Mouse (Mus musculus) thymus, postnatal 10 days (tissue): ENCODE results near the gene Spice1.

ENCODE experiments used
- DNase-seq, 2 experiments: peaks; one replicate each; pipeline ENCODE4 v3.0.0; 2021; ENCODE audit warnings: low spot score in 2 of 2

Gene Spice1

GRCm38 (mm10) chr16:44365522-44365921 is 18.6 kb downstream of the Spice1 start:
- DNase-seq, result no peak

DNA sequence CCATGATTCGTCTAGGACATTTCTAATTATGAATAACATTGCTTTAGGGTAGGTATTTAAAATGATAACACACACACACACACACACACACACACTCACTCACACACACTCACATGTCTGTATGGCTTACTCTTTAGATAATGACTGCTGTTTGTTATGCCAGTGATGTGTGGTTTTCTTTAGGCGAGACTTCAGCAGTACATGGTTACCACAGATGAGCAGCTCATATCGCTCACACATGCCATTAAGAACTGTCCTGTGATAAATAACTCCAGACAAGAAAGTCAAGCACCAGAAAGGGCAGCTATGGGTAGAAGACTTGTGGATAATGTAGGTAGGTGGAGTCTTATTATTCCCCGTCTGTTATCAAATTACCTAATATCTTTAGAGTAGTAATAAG is 28.5 kb downstream of the Spice1 start:
- DNase-seq, result no peak

DNA sequence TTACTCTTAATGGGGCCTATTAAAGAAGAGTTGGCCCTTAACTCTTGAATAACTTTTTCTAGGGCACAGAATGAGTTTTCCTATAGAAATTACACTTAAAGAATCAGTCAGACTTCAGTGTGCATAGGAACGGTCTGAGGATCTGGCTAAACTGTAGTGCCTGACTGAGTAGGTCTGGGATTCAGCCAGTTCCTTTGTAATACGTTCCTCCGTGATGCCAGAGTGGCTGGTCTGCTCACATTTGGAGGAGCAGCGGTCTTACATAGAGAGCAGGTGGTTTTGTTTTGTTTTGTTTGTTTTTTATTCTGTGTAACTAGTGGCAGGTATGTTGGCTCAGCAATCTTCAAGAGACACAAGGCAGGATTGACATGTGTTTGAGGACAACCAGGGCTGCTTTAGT is 33.1 kb downstream of the Spice1 start:
- DNase-seq, result no peak

- DNase-seq, result no peak
Observed at GRCm38 (mm10) chr16:44381578-44381977, 34.7 kb downstream of the Spice1 start.

DNA sequence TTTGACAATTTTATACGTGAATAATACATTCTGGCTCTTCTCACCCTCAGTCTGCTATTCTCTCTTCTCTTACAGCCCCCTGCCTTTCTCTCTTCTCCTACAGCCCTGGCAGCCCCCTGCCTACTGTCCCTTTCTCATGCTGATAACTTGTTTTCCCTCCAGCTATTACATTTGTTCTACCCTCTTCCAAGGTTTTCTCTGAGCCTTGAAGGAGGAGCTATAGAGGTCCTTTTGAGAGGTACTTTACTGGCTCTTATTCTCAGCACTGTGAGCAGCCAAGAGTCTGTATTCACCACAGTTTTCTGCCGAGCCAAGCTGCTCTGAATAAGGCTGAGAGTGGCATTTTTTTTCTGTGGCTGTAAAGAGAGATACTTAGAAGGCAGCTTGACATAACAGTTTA is 36.6 kb downstream of the Spice1 start:
- no peak for DNase-seq

GRCm38 (mm10) chr16:44384251-44384650 is 37.3 kb downstream of the Spice1 start:
- DNase-seq, result no peak

GRCm38 (mm10) chr16:44391877-44392548 is 45.1 kb downstream of the Spice1 start:
- peak in 1 of 2 experiments; percentile 26 for DNase-seq

DNA sequence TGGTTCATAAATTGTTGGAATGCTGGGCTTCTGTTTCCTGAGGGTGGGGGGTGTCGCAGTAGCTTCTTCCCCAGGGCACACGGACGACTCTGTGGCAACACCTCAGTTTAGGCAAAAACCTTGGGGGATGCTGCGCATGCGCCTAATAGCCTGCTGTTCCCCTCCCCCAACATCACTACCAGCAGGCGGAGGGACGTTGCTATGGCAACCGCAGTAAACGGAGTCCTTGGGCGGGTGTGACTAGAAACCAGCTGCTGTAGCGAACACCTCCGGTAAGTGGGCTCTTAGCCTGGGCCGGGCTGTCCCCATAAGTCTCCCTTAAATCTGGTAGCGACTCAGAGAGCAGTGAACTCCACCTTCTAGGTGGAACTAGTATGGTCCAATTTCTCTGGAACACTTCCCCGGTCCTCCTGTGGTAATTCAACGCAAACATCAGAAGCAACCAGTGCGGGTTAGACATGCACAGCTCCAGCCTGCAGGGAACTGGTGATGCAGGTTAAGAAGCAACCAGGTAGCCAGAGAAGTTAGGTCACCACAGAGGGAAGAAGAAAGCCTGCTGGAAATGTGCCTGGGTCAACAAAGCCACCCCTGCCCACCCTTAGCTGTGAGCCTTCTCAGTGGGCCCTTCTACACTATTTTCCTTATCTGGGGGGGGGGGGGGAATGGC is 47.8 kb downstream of the Spice1 start, which contains the start of gene Cfap44:
Cfap44 (plus strand) TSS at position 220 of the 667 bp plus-strand sequence.
- peak; percentile 81 to 85 for DNase-seq

DNA sequence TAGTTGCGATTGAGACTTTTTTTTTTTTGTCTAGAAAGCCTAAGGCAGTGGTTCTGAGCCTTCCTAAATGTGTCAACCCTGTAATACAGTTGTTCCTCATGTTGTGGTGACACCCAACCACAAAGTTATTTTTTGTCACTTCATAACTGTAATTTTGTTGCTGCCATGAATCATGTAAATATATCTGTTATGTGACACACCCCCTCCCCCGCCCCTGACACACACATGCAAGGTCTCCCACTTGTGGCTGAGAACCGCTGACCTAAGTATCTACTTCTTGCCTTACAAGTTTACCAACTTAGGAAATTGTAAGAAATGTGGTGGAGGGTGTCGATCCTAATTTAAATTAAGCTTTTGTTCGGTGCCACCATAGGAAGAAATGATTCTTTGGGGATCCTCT is 58.0 kb downstream of the Spice1 start:
- no peak for DNase-seq

DNA sequence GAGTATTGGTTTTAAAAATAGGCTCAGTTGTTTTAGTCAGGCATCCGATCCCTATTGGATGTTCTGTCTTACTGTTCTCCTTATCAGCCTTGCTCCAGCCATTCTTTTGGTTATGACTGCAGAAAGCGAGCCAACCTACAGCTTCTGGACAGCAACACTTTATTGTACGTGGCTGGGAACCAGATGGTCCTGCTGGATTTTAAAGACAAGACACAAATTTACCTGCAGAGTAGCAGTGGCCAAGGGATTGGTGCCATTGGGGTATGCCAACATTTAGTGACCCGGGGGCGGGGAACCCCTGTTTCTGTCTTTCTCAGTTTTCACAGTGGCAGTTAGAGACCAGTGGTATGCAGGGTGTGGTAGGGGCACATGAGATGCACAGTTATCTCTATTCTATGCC is 60.3 kb downstream of the Spice1 start:
- no peak for DNase-seq

DNA sequence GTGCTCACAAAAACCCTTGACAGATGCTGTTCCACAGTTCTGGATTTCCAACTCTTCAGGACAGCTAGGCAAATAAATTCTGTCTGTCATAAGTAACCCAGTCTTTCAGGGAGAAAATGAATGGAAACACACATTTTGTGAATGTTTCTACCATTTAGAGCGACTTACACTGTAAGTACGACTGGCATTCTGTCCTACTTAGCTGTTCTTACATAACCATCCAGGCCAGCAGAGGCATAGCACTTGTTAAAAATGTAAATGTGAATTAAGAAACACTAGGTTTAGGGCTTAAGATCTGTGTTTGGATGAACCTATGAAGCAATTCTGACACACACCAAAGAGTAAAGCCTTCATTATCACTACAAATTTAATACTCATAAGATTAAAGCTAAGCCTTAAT is 61.4 kb downstream of the Spice1 start:
- DNase-seq, result no peak

DNA sequence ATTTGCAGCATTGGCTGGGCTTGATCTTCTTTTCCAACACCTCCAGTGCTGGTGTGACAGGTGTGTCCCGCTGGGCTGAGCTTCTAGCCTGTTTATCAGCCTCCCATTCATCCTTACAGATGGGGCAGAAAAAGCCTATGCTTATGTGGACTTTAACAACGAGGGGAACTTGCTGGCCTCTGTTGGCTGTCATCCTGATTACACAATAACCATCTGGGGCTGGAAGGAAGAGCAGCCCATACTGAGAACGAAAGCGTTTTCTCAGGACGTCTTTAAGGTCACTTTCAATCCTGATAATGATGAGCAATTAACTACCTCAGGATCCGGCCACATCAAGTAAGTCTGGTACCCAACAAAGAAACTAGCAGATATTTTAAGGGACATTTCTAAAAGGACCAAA is 63.3 kb downstream of the Spice1 start:
- DNase-seq, result no peak

- DNase-seq, result no peak
Observed at GRCm38 (mm10) chr16:44417596-44417995, 70.7 kb downstream of the Spice1 start.

- DNase-seq, result no peak
Observed at GRCm38 (mm10) chr16:44421735-44422134, 74.8 kb downstream of the Spice1 start.

DNA sequence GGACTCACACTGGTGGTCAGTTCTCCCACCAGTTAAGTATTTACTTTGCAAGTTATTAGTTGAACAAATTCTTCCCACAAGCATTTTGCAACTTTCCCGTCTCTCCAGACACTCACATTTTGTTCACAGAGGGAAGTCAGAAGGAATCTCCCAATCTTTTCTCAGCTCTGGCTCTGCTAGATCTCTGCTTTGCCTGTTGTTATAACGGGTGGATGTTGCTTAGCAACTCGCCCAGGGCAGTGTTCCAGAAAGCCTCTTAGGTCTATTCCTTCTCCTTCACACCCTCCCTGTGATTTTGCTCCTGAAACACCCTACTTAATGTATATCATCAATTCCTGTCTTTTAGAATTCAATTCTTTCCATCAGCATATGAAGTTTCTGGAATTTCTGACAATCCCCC is 76.6 kb downstream of the Spice1 start:
- DNase-seq, result no peak

- no peak for DNase-seq
Observed at GRCm38 (mm10) chr16:44428456-44428855, 81.5 kb downstream of the Spice1 start.

- DNase-seq, result no peak
Observed at GRCm38 (mm10) chr16:44430021-44430420, 83.1 kb downstream of the Spice1 start.

DNA sequence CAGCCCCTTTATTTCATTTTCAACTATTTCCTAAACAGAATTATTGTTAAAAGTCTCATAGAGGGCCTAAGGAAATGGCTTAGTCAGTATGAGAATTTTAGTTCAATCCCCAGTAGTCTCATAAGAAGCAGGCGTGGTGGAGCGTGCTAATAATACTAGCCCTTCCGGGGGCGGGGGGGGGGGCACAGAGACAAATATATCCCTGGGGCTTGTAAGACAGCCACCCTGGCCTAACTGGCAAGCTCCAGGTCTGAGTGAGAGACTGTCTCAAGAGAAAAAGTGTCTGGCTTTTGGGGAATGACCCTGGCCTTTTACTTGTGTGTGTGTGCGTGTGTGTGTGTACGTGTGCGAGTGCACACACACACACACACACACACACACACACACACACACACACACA is 88.0 kb downstream of the Spice1 start:
- DNase-seq, result no peak

GRCm38 (mm10) chr16:44435481-44435880 is 88.6 kb downstream of the Spice1 start:
- no peak for DNase-seq
